Mouse (Mus musculus): Measurements from ENCODE around the gene Adgrb3.
"Not testable (repeated sequence)": the region's sequence is repeated elsewhere in the genome, so short reads cannot be mapped to it uniquely, and the experiment has no call there.

Adgrb3 gene

DNA sequence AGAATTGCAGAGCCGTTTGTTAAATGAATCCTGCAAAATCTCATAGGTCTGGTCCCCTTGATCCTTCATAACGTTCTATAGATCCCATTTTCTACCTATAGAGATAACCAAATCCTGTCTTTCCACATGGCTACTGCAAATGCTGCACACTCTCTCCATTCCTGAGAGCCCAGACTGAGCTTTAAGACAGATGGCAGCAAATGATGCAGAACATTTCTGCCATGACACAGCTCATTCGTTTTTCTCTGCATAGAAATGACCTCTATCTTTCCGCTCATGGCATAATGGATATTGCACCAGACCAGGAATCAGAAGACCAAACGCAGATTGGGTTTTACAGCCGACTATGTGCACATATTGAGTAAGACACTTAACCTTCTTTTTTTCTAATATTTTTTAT, 84.8 kb downstream of the Adgrb3 start:
- DNase-seq (ENCODE audit: low spot score in 2 of 2): no peak

GRCm38 (mm10) chr1:25729844-25730243, 99.7 kb downstream of the Adgrb3 start:
- no peak for DNase-seq (ENCODE audit: low spot score in 2 of 2)

- DNase-seq (ENCODE audit: low spot score in 2 of 2): no peak
Observed at GRCm38 (mm10) chr1:25711474-25711873, 118.0 kb downstream of the Adgrb3 start.

DNA sequence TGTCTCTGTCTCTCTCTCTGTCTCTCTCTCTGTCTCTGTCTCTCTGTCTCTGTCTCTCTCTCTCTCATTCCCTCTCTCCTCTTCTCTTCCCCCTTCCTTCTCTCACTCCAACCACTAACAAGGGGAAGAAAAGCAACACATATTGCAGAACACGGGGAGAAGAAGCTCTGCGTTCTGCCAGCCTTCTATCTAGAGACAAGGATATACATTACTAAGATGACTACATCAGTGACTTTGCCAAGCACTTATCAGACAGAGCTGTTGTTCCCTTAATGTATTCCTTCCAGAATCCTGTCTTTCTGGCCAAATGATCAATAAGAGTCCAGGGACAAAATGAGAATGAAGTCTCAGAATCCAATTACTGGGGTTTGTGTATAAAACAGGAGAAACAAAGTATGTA, 123.2 kb downstream of the Adgrb3 start:
- DNase-seq (ENCODE audit: low spot score in 2 of 2): no peak

GRCm38 (mm10) chr1:25698702-25699250, 130.7 kb downstream of the Adgrb3 start:
- DNase-seq (ENCODE audit: low spot score in 2 of 2): no peak

DNA sequence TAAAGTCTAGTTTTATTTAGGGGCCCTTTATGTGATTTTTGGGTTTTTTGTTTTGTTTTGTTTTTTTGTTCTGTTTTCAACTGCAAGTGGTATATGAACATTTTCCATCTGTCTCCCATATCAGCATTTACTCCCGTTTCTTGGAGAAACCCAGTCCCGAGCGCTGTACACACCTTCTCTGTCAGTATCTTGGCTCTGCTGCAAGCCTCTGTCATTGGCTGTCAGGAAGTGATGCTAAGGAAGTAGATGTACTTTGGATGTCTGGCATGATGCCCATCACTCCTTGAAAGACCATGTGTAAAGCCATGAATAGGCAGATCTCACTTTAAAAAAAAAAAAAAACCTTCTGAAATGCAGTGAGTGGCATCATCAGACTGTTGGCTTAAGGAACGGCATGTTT, 132.3 kb downstream of the Adgrb3 start:
- no peak for DNase-seq (ENCODE audit: low spot score in 2 of 2)

GRCm38 (mm10) chr1:25696771-25697170, 132.7 kb downstream of the Adgrb3 start:
- DNase-seq (ENCODE audit: low spot score in 2 of 2): no peak

DNA sequence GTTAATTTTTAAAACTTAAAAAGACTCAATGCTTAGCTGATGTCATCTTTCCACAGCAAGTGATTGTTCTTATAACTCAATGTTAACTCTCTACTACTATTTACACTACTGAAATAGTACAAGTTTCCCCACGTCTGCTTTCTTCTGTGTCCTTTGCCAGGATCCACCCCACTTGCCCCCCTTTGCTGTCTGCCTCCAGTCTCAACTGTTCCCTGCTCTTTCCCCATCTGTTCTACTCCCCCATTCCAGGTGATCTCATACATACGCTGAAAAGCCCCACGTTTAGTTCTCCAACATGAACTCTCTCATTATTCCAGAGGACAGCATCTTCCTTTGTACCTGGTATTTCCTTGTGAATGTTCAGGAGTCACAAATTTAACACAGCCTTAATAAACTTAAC, 147.4 kb downstream of the Adgrb3 start:
- no peak for DNase-seq (ENCODE audit: low spot score in 2 of 2)

GRCm38 (mm10) chr1:25679656-25680055, 149.9 kb downstream of the Adgrb3 start:
- no peak for DNase-seq (ENCODE audit: low spot score in 2 of 2)

GRCm38 (mm10) chr1:25652717-25653116, 176.8 kb downstream of the Adgrb3 start:
- no peak for DNase-seq (ENCODE audit: low spot score in 2 of 2)

DNA sequence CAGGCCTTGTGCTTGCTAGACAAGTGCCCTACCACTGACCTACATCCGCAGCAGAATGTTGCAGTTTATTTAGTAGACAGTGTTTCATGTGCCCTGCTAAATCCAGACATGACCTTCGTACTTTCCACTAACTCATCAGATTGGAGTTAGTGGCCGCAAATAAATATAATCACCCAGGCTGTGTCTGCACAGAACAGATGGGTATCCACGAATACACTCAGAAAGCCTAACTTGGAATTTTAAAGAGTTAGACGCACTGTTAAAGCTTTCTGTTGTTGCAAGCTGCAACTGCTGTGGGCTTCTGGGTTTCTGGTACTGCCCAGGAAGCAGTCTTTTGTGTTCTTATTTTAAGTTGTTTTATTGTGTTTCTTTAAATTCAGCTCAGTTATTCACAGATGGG, 185.3 kb downstream of the Adgrb3 start:
- DNase-seq (ENCODE audit: low spot score in 2 of 2): no peak

GRCm38 (mm10) chr1:25621458-25621857, 208.0 kb downstream of the Adgrb3 start:
- no peak for DNase-seq (ENCODE audit: low spot score in 2 of 2)

DNA sequence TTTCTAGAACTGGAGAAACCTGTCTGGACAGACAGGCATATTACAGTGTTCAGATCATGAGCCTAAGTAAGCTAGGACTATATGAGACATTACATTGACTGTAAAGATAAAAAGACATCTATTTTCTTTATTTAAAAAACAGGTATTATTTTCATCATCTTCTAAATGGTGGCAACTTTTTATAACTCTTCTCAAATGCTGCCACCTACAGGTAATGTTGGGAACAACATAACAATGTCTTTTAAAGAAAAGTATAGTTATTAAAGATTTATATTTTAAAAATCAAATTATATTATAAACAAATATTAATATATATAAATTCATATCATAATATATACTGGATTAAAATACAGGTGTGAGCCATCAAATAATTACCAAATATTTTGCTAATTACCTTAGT, 212.6 kb downstream of the Adgrb3 start:
- DNase-seq (ENCODE audit: low spot score in 2 of 2): no peak

DNA sequence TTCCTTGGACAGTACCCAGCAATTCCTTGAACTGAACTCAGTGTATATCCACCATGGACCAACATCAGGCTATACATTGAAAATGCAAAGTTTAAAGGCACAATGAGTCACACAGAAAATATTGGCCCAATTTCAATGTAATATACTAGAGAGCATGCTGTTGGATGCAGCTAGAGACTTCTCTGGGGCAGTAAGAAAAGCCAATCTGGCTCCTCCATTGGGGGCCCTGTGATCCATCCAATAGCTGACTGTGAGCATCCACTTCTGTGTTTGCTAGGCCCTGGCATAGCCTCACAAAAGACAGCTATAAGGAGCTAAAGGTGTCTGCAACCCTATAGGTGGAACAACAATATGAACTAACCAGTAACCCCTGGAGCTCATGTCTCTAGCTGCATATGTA, 218.7 kb downstream of the Adgrb3 start:
- DNase-seq (ENCODE audit: low spot score in 2 of 2): not testable (repeated sequence)

GRCm38 (mm10) chr1:25598941-25599340, 230.6 kb downstream of the Adgrb3 start:
- no peak for DNase-seq (ENCODE audit: low spot score in 2 of 2)

DNA sequence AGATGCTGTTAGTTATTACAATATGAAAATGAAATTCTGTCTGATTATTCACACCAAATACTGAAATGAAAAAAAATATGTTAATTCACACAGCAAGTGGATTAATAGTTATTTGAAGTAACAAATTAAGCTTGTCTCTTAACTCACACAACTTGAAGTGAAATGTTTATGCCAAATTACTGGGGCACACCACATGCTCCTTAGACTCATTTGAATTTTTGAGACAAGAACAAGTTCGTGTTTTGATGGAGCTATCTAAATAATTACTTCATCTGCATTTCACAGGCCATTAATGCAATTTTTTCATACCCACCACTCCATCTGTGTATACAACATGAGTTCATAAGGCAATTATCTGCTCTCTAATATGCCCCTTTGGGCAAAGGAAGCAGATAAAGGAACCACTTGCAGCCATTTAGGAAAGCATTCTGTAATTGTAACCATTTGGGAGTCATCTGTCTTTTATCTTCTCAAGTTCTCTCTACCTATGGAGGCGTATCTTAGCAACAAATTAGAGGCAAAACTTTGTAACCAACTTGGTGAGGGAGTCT, 240.9 kb downstream of the Adgrb3 start:
- no peak for DNase-seq (ENCODE audit: low spot score in 2 of 2)

- DNase-seq (ENCODE audit: low spot score in 2 of 2): no peak
Observed at GRCm38 (mm10) chr1:25581698-25582097, 247.8 kb downstream of the Adgrb3 start.

DNA sequence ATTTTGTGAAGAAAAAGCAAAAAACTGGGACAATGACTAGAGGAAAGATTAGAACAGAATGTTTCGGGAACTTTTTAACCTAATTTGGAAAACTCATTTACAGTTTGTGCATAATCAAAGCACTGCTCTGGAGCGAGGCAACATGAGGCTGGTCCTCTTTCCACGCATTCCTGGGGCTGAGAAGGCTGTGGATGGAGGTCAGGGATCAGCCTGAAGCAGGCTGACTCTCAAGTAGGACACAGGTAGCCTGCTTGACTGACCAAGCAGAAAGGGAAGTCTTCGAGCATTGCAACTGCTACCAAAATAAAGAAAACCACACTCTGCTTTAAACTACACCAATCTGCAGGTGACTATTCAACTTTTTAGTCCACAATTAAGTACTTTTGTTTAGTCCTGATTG, 251.7 kb downstream of the Adgrb3 start:
- no peak for DNase-seq (ENCODE audit: low spot score in 2 of 2)

GRCm38 (mm10) chr1:25576598-25576997, 252.9 kb downstream of the Adgrb3 start:
- no peak for DNase-seq (ENCODE audit: low spot score in 2 of 2)

GRCm38 (mm10) chr1:25568096-25568495, 261.4 kb downstream of the Adgrb3 start:
- no peak for DNase-seq (ENCODE audit: low spot score in 2 of 2)

GRCm38 (mm10) chr1:25546072-25546471, 283.4 kb downstream of the Adgrb3 start:
- no peak for DNase-seq (ENCODE audit: low spot score in 2 of 2)

DNA sequence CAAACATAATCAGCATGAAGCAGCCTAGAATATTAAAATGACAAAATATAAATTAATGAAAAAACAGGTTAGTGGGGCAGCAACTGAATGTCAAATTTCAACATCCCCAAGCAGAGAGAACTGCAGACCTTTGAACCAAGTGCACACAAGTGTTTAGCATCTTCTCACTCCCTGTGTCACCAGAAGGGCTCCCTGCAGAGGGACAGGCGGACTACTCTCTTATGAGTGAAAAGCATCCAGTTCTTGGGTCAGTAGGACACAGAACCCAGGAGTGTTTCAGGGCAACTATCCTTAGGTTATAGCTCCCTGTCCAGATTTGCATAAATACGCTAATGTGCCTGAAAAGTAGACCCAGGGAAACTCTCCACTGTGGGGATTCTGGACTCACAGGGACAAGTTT, 285.6 kb downstream of the Adgrb3 start:
- DNase-seq (ENCODE audit: low spot score in 2 of 2): no peak

DNA sequence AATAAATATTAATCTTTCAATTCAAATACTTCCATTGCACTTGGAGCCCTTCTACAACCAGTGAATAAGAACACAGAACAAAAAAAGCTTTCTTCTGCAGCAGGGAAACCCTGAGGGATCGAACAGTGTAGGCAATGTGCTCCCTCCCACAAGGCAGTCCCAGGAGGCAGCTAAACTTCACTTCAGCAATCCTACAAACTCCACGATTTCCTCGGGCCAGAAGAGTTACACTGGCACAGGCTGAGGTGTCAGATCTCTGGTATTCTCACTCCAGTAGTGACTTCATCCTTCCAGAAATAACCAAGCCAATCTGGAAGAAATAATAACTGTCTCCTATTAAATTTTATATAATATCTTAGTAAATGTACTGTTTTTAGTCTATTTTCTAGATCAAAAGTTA, 286.6 kb downstream of the Adgrb3 start:
- no peak for DNase-seq (ENCODE audit: low spot score in 2 of 2)

- no peak for DNase-seq (ENCODE audit: low spot score in 2 of 2)
Observed at GRCm38 (mm10) chr1:25526976-25527375, 302.5 kb downstream of the Adgrb3 start.

Data from spleen, postnatal 36 days (tissue).